Mouse (Mus musculus): ENCODE data around the gene Gas2l1. TPM values are rescaled to one million over a fixed set of nuclear protein-coding genes. Genes with fewer than 3 reads are reported as not detected.

Gas2l1 gene
- total RNA-seq, 1 experiment from 2014 or later = 3.2 TPM

DNA sequence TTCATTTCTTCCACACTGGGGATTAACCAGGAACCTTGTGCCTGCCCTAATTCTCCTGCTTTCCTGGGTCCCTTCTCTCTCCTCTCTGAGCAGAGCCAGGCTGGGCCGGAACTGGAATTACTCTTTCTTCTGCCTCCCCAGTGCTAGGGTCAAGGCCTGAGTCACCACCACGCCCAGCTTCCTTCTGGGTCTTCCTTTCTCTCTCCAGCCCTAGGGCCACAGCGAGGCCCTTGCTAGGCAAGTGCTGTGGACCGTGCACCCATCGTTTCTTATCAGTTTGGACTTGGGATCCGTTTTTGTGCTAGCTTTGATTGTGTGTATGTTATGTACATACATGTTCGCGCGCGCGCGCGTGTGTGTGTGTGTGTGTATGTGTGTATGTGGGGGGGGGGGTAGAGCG is 11.0 kb downstream of the Gas2l1 start:
- no peak for ATAC-seq (replicated peaks; ENCODE audit: insufficient number of reproducible peaks, low FRiP score, low TSS enrichment, poor library complexity, severe bottlenecking)

DNA sequence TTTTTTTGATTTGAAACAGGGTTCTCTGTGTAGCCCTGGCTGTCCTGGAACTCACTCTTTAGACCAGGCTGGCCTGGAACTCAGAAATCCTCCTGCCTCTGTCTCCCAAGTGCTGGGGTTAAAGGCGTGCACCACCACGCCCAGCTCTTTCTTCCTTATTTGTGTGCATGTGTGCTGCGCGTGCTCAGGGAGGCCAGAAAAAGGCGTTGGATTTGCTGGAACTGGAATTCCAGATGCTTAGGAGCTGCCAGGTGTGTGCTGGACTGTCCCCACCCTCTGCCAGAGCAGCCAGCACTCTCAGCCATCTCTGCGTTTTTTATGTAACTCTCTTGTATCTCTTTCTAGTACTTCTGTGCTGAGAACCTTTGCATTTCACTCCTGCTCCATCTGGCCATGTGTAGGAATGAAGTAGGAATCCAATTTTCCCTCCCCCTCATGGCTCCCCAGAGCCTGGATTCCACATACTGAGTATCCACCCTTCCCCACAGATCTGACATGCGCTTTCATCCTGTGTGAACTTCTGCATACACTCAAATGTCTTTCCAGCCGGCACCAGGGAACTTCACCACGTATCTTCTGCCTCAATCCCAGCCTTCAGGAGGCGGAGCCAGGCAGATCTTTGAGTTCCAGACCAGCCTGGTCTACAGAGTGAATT is 12.8 kb downstream of the Gas2l1 start:
- ATAC-seq (replicated peaks; ENCODE audit: insufficient number of reproducible peaks, low FRiP score, low TSS enrichment, poor library complexity, severe bottlenecking) = no peak

DNA sequence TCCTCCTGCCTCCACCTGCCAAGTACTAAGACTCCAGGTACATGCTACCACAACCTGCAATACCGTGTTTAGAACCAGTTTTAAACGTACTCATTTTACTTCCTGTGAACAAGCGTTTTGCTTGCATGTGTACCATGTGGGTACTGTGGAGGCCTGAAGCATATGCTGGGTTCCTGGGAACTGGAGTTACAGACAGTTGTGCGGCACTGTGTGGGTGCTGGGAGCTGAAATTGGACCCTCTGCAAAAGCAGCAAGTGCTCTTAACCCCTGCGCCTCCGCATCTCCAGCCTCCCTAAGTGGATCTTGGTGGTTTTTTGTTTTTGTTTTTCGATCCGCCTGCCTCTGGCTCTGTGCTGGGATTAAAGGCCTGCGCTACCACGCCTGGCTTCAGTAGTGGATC is 13.5 kb downstream of the Gas2l1 start:
- ATAC-seq (replicated peaks; ENCODE audit: insufficient number of reproducible peaks, low FRiP score, low TSS enrichment, poor library complexity, severe bottlenecking) = no peak

DNA sequence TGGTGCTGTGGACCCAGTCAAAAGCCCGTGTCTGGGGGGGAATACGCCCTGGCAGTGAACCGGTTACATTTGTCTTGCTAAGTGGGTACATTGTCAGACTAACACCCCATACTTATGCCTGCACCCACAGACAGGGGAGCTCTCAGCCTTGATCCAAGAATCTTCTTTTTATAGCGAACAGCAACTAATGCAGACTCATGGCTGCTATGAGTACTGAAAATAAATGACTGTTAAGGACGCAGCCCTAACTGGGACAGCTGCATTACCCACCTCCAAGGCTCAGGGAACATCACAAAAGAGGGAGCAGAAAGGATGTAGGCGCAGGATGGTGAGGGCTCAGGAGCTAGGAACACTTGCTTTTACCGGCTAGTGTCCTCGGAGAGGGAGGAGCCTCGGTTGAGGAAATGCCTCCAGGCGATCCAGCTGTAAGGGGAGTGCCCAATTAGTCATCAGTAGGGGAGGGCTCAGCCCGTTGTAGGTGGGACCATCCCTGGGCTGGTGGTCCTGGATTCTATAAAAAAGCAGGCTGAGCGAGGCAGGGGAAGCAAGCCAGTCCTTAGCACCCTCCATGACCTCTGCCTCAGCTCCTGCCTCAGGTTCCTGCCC is 18.7 kb downstream of the Gas2l1 start:
- no peak for ATAC-seq (replicated peaks; ENCODE audit: insufficient number of reproducible peaks, low FRiP score, low TSS enrichment, poor library complexity, severe bottlenecking)

DNA sequence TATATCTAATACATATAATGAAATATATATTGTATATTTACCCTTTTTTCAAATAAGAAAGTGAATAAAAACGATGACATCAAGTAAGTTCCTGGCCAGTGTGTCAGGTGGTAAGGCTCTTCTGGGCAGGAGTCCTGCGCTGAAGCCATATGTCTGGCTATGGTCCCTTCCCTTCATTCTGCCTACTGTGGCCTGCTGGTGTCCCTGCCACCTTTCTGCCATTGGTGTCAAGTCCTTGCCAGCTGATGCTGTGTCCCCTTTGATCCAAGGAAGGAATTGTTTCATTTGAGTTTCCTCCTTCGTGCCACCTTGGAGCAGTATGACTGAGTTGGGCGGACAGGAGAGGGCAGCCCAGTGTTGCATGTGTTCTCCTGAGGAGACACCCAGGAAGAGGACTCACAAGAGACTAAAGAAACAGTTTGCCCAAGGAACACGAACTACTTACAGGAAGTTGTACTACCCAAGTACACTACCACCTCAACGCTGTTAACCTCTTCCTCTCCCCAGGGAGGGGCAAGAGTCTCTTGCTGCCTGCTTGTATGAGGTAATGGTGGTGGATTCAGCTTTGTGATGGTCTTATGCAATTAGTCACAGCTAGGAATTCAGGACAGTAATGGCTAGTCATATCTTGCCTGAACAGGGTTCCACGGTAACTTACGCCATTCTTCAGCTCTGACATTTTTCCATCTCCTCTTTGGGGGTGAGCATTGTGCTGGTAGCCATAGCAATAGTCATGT is 22.3 kb downstream of the Gas2l1 start:
- no peak for ATAC-seq (replicated peaks; ENCODE audit: insufficient number of reproducible peaks, low FRiP score, low TSS enrichment, poor library complexity, severe bottlenecking)

DNA sequence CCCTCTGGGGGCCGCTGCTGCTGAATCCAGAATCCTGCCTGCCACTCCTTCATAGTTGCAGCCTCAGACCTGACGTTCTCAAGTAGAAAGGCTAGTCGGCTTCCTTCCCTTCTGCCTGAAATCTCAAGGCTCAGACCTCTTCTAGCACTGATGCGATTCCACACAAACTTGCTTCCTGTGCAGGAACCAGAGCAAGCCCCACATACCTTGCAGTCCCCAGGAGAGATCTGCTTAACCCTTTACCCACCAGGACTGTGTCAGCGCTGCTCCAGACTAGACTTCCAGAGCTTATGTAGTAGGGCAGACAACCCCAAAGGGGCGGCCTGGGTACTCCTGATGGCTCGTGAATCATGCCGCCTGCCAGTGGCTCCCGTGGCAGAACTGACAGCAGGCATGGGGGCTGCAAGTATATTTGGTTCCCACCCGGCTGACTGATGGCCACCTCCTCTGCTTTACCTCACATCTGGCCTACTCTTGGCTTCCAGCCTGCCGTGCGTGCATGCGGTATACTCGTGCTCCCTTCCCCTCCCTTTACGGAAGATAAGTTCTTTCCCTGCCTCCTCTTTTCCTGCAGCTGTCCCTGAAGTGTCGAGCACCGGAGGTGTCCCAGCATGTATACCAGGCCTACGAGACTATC is 23.9 kb downstream of the Gas2l1 start:
- no peak for ATAC-seq (replicated peaks; ENCODE audit: insufficient number of reproducible peaks, low FRiP score, low TSS enrichment, poor library complexity, severe bottlenecking)

DNA sequence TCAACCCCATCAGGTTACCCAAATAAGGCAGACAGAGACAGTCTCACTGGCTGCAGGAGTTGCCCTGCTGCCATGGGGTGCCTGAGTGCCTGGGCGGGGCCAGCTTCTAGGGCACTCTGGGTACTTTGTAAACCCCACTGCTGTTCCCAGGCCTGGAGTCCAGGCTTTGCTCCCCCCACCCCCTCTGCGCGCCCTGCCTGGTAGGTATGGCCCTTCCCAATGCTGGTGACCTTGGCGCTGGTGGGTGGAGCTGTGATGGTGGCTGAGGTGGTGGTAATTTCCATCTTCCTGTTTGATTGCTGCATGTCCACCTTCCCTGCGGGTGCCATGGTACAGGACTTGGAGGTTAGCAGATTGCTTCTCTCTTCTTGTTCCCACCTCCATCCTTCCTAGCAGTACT is 24.5 kb downstream of the Gas2l1 start:
- ATAC-seq (replicated peaks; ENCODE audit: insufficient number of reproducible peaks, low FRiP score, low TSS enrichment, poor library complexity, severe bottlenecking) = no peak

DNA sequence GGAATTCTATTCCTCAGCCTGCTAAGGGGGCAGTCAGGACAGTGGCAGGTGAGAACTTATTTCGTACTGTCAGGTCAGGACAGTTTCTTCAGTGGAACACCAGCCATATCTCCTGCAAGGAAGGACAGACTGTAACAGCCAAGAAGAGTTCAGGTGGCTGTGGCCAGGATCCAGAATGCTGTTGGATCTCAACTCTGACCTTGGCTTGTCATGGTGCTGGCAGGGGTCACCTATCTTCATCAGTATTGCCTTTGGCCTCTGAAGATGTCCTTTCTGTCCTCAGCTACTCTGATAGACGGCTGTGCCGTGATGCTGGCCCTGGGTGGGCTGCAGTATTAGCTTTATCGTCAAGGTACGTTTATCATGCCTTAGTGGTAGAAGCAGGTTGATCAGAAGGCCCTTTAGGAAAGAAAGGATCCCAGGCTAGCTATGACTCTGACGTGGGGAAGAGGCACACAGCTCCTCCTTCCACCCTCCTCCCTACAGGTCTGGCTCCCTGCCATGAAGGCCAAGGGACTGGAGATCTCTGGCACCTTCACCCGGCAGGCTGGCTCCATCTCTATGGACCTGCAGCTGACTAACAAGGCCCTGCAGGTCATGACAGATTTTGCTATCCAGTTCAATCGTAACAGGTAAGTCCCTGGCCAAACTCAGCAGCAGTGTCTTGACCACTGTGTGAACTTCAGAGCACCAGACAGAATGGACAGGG is 27.8 kb downstream of the Gas2l1 start:
- ATAC-seq (replicated peaks; ENCODE audit: insufficient number of reproducible peaks, low FRiP score, low TSS enrichment, poor library complexity, severe bottlenecking) = no peak

DNA sequence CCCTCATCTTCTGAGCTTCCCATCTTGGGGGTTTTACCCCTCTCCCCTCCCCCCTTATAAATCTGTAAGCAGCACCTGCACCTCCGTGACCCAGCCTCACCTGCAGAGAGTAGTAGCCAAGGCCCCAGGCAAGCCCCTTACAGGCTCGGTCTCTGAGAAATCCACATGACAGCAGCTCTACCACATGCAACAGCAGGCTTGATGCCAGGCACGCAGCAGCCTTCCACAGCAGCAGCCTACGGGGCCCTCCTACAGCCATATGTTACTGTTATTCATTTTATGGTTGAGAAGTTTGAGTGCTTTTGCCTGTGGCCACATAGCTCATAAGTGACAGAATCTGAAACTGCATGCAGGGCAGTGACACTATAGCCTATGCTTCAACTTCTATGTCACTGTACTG is 29.7 kb downstream of the Gas2l1 start:
- no peak for ATAC-seq (replicated peaks; ENCODE audit: insufficient number of reproducible peaks, low FRiP score, low TSS enrichment, poor library complexity, severe bottlenecking)

DNA sequence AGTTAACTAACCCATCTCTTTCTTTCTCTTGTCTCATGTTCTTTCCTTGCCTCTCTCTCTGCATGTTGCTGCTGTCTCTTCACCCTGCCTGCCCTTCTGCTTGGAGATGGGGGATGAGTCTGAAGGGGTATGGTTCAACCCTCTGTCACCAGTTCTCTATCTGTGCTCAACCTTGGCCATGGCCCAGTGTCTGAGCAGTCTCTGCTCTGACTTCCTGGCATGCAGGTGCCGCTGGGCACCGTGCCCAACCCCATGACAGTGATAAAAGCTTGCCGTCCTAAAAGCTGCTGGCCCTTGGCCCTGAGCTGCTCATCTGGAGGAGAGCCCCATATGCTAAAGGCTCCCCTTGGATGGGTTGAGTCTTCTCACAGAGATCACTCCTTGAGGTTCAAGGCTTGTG is 32.0 kb downstream of the Gas2l1 start:
- ATAC-seq (replicated peaks; ENCODE audit: insufficient number of reproducible peaks, low FRiP score, low TSS enrichment, poor library complexity, severe bottlenecking) = no peak

DNA sequence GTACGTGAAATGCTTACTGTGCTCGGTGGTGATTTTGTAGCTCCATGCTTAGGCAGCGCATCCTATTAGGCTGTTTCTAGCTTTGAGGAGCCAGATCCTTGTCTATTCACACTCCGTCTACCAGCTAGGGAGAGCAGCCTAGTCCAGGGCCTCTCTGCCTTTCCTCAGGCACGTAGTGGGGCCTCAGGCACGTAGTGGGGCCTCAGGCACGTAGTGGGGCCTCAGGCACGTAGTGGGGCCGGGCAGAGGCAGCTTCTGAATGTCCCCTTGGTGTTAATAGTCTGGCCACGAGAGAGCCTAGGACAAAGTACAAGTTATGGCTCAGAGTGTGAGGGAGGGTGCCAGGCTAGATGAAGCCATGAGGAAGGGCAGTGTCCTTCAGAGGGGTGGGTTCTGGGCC is 32.4 kb downstream of the Gas2l1 start:
- ATAC-seq (replicated peaks; ENCODE audit: insufficient number of reproducible peaks, low FRiP score, low TSS enrichment, poor library complexity, severe bottlenecking) = no peak

DNA sequence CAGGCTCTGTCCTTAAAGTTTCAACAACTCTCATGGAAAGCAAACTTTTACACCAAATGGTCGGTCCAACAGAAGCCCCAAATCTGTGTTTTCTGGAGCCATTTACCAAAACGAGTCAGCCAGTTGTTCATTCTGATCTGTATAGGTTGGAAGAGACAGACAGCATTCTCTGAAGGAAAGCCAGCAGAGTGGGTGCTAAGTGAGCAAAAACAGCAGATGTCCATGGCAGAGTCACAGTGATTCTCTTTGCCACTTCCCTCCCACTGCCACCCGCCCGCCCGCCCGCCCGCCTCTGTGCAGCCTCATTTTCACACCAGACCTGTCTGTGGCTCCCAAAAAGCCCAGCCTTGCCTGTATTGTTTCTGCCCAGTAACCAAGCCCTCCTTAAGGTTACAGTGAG is 36.9 kb downstream of the Gas2l1 start:
- ATAC-seq (replicated peaks; ENCODE audit: insufficient number of reproducible peaks, low FRiP score, low TSS enrichment, poor library complexity, severe bottlenecking) = no peak

DNA sequence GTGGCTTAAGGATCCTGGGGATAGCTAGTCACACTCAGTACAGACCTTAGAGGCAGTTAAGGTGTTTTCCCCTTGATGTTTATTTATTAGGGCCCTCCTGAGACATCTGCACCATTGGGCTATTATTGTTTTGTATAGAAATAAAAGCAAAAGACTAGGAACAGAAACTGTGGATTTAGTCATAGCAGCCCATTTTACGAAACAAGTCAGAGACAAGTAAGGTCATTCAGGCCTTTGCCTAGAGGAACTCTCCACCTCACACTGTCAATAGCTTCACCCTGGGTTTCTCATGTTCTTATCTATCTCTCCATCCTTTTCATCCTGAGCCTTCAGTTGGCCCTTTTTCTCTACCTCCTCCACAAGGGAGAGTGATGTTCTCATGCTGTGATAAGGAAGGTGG is 40.0 kb downstream of the Gas2l1 start:
- no peak for ATAC-seq (replicated peaks; ENCODE audit: insufficient number of reproducible peaks, low FRiP score, low TSS enrichment, poor library complexity, severe bottlenecking)

DNA sequence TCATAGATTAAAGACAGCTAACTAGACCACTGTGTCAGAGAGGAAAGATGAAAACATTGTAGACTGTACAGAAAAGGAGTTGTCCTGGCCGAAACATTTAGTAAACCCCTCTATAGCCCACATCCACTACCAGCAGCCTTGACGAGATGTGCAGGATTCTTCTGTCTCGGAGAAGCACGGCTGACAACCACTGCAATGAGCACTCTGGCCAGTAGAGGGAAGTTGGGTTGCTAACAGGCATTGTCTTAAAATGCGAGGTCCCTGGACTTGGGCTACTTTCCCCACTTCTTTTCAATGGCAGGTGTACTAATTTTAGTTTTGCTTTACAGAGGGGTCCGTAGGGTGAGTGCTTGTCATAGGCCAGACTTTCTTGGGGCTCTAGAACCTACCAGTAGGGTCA is 47.6 kb downstream of the Gas2l1 start:
- ATAC-seq (replicated peaks; ENCODE audit: insufficient number of reproducible peaks, low FRiP score, low TSS enrichment, poor library complexity, severe bottlenecking) = no peak

DNA sequence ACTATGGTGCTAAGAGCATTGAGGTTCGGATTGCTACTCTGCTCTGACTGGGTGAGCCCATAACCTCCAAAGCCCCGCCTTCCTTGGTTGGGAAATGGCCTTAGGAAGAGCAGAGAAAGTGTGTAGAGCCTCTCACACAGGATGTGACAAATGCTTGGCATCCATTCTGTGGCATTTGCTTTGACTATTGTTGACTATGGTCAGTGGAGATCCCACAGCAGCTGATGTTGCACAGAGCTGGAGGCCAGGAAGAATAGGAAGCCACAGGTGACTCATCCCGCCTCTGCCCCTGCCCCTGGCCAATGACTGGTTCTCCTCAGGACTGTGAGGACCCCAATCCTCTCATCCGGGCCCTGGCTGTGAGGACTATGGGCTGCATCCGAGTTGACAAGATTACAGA is 48.8 kb downstream of the Gas2l1 start:
- no peak for ATAC-seq (replicated peaks; ENCODE audit: insufficient number of reproducible peaks, low FRiP score, low TSS enrichment, poor library complexity, severe bottlenecking)

DNA sequence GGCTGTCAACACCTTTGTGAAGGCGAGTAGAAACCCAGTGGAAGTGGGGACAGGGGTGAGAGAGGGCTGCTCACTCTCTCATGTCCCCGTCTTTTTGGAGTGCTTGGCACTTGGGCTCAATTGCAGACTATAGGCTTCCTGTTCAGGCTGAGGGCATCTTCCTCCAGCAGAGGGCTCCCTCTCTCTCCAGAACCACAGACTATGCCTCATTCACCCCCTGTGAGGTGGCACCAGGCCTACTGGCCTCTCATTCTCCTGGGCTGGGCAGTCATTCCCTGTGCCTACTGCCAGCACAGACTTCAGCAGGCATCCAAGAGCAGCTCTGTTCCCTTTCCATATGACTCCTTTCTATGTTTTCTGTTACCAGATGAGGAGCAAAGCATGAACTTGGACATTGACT is 49.4 kb downstream of the Gas2l1 start:
- ATAC-seq (replicated peaks; ENCODE audit: insufficient number of reproducible peaks, low FRiP score, low TSS enrichment, poor library complexity, severe bottlenecking) = no peak

DNA sequence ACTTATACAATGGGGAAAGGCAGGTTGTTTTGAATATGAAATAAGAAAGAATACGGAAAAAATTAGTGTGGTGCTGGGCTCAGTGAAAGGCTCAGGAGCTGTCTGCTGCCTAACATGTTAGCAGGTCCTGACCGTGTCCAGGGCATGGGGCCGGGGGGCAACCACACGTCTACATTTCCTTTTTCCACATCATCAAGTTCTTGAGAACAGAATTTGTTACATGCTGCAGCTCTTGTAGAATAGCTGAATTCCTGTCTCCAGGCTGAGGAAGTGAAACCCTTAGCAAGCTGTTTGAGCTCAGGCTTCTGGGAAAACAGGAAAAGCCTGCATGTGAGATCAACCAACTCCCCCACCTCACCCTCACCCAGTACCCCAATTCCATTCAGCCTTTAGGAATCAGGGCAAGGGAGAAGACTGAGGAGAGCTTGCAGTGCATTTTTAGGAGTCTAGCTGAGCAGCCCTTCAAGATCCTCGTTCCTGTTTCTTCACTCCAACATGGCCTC is 52.9 kb downstream of the Gas2l1 start:
- no peak for ATAC-seq (replicated peaks; ENCODE audit: insufficient number of reproducible peaks, low FRiP score, low TSS enrichment, poor library complexity, severe bottlenecking)

DNA sequence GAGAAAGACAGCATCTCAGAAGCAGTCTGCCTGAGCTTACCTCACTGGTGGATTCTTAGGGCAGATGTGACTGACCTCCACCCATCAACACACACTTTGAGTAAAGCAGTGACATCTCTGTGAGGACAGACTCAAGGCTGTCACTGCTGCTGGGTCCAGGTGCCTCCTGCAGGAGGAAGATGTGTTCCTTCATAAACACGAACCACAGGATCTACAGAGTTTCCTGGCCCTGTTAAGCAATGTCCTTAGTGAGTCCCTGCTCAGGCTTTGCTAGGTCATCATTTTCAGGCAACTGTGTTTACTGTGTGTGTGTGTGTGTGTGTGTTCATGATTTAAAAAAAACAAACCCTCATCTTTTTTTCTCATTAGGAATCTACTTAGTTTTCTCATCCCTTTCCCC is 53.6 kb downstream of the Gas2l1 start:
- no peak for ATAC-seq (replicated peaks; ENCODE audit: insufficient number of reproducible peaks, low FRiP score, low TSS enrichment, poor library complexity, severe bottlenecking)

DNA sequence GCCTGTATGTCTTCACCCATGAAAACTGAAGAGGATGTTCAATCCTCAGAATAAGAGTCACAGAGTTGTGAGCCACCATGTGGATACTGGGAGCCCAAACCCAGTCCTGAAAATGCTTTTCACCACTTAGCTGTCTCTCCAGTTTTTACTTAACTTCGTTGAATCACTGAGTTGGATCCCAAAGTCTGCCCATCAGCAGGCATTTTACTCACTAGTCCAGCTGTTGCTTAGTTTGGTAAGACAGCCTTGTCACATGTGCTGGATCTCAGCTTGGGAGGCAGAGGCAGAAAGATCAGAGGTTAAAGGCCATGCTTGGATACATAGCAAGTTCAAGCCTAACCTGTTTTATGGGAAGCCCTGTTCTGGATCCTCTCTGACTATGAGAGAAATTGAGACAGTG is 54.9 kb downstream of the Gas2l1 start:
- ATAC-seq (replicated peaks; ENCODE audit: insufficient number of reproducible peaks, low FRiP score, low TSS enrichment, poor library complexity, severe bottlenecking) = no peak

Measured in monocyte, adult 5-6 weeks (primary cell).